Mouse (Mus musculus) olfactory bulb, adult 2 months (tissue): ENCODE measurements at regions not wholly inside any gene's neighbourhood (a gene's known extent, or its start where the extent isn't known, plus 50 kb on each side); places are given as distances from the start of the nearest gene placed in this dataset.
"Not testable (repeated sequence)": the region's sequence is repeated elsewhere in the genome, so short reads cannot be mapped to it uniquely, and the experiment has no call there.

Experiments used
- H3K27ac ChIP-seq: fragments of 200-500 bp; 2 replicates; pipeline ENCODE4 v1.5.1; 2012; ENCODE audit warnings: low read depth, low read length; ENCODE audit not compliant: insufficient read depth
- H3K4me1 ChIP-seq: fragments of 200-500 bp; 2 replicates; pipeline ENCODE4 v1.6.1; 2012; ENCODE audit warnings: low read length; ENCODE audit not compliant: control insufficient read depth, insufficient read depth
- H3K4me3 ChIP-seq: fragments of 200-500 bp; 2 replicates; pipeline ENCODE4 v1.5.1; 2012; ENCODE audit warnings: mild to moderate bottlenecking, low read depth, low read length, moderate library complexity; ENCODE audit not compliant: insufficient read depth
- CTCF ChIP-seq: fragments of 200-500 bp; IDR thresholded peaks from 2 replicates; pipeline ENCODE4 v1.5.1; 2012; ENCODE audit warnings: low read depth, mild to moderate bottlenecking, low read length, moderate library complexity; ENCODE audit not compliant: insufficient read depth
- POLR2A ChIP-seq: fragments of 200-500 bp; IDR thresholded peaks from 2 replicates; pipeline ENCODE4 v1.6.1; 2012; ENCODE audit warnings: mild to moderate bottlenecking, low read depth, low read length, moderate library complexity; ENCODE audit not compliant: insufficient read depth
- WGBS: fragments of 180-500 bp; shearing (Covaris S2); methylation state at CpG from one replicate; pipeline ENCODE4 v1.1.7; 2018; 5-methylcytosine and 5-hydroxymethylcytosine counted together

DNA sequence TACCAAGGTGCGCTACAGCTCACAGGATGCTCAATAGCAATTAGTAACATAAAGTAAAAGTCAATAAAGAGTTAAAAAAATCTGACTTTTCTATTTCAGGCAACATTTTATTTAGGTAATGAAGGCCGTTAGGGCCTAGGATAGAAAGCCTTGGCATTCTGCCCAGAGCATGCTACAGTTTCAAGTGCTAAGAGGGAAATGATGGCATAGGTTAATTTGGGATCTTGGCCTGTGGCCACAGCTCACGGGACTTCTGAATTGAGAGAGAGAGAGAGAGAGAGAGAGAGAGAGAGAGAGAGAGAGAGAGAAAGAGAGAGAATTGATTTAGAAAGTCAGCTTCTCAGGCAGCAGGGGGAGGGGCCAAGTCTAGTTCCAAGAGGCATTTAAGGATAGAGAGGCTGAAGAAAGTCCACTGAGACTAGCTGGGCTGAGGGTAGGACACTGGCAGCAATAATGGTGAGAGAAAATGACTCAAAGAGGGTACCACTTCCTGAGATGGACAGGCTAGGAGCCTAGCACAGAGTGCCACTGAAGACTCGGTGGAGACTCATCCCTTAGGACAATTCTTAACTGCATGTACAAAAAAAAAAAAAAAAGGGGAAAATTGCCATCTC lies 52.6 kb upstream of the Klf14 start:
- TF ChIP-seq POLR2A = no peak
- no peak for TF ChIP-seq CTCF
- Histone ChIP-seq H3K4me3 (no peak overlapping the region), H3K27ac (no peak overlapping the region), H3K4me1 (peaks cover 4% of the 10 kb centered on the region; the same call in 1 of the 2 replicates)
- 24% methylated on average over 4 of the region's 4 CpGs for WGBS

DNA sequence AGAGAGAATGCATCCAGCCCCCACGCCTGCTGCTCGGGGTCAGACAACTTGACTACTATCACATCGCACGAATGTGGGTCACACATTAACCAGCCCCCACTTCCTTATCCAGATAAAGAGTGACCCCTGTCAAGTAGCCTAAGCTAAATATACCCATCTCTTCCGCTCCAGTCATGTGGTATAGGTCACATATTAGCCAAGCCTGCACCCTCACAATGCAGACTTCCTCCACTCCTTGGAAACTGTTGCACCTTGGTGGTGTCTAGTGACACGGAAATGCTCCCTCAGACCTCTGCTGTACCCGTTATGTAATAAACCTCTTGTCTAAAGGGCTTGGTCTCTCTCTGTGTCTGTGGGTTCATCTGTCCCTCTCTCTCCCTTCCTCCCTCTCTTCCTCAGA lies 57.7 kb upstream of the Klf14 start:
- H3K27ac ChIP-seq = no peak overlapping the region
- no peak overlapping the region for H3K4me3 ChIP-seq
- H3K4me1 ChIP-seq = no peaks in the 10 kb centered on the region
- 80% methylated on average over 7 of the region's 7 CpGs for WGBS
- TF ChIP-seq CTCF (no peak), POLR2A (no peak)

DNA sequence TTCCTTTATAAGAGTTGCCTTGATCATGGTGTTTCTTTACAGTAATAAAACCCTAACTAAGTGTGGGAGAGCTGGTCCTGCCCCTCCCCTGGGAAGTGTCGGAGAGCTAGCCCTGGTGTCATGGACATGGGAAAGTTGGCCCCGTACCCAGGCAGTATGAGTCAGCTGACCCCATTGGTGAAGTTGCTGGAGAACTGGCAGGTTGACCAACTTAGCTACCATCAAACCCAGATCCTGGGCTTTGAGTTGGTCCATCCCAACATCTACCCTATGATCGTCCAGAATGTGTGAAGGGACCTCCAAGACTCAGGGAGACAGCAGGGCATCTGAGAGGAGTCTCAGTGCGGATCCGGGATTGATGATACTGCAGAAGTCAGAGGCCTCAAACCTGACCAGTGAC lies 62.9 kb upstream of the Klf14 start:
- H3K4me1 ChIP-seq = no peaks in the 10 kb centered on the region
- 95% methylated on average over 5 of the region's 5 CpGs for WGBS
- no peak overlapping the region for H3K27ac ChIP-seq
- no peak overlapping the region for H3K4me3 ChIP-seq
- TF ChIP-seq POLR2A = no peak
- no peak for TF ChIP-seq CTCF

DNA sequence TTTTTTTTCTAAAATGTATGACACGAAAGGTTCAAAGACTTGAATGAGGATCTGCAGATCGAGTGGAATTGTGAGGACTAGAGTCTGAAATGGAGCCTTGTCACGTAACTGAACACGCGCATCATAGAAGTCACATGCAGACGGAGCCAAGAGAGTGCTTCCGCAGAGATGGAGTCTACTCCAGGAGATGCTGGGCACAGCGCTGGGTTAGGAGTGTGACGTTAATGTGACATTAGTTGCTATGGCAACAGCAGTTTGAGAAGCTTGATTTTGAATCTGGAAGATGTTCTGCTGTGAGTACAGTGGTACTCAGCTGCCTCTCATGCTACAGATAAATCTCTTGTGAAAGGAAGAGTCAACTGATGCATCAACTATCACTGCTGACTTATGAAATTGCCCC lies 70.9 kb upstream of the Klf14 start:
- Histone ChIP-seq H3K4me3 (no peak overlapping the region), H3K27ac (no peak overlapping the region), H3K4me1 (no peaks in the 10 kb centered on the region; the same call in 1 of the 2 replicates)
- TF ChIP-seq CTCF = no peak
- no peak for TF ChIP-seq POLR2A
- 61% methylated on average over 9 of the region's 9 CpGs for WGBS

DNA sequence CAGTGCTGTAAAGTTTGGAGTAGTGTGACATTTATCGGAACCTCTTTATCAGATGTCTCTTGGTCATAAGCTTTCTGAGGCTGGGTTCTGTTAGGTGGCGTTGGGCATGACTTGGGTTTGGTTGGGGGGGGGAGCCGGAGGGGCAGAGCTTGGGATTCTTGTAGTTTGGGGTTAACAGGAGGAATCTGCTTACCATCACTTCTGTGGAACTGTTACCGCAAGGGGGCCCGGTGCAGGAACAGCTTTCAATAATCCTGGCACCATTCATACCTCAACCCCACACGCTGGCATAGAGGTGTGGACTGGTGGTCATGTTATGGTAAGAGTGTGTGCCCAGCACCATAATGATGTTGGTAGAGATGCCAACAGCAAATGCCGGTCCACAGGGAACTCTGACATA lies 72.1 kb upstream of the Klf14 start:
- H3K27ac ChIP-seq = no peak overlapping the region
- 89% methylated on average over 7 of the region's 7 CpGs for WGBS
- TF ChIP-seq POLR2A (no peak), CTCF (no peak)
- H3K4me3 ChIP-seq = no peak overlapping the region
- H3K4me1 ChIP-seq = no peaks in the 10 kb centered on the region; the same call in 1 of the 2 replicates

DNA sequence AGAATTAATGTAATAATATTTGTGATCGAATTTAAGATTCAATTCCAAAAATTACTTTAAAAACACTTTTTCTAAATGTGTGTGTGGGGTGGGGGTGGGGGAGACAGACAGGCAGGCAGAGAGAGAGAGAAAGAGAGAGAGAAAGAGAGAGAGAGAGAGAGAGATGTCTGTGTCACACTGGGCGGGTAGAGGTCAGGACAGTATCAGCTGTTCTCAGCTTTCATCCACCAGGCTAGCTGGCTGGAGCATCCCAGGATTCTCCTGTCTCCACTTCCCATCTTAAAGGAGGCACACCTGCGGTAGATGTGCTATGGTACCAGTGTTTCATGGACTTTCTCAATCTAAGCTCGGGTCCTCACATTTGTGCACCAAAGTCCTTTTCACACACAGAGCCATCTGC lies 73.3 kb upstream of the Klf14 start:
- H3K4me1 ChIP-seq = no peaks in the 10 kb centered on the region; the same call in 1 of the 2 replicates
- no peak overlapping the region for H3K27ac ChIP-seq
- 94% methylated on average over 4 of the region's 4 CpGs for WGBS
- no peak overlapping the region for H3K4me3 ChIP-seq
- TF ChIP-seq POLR2A (no peak), CTCF (no peak)

DNA sequence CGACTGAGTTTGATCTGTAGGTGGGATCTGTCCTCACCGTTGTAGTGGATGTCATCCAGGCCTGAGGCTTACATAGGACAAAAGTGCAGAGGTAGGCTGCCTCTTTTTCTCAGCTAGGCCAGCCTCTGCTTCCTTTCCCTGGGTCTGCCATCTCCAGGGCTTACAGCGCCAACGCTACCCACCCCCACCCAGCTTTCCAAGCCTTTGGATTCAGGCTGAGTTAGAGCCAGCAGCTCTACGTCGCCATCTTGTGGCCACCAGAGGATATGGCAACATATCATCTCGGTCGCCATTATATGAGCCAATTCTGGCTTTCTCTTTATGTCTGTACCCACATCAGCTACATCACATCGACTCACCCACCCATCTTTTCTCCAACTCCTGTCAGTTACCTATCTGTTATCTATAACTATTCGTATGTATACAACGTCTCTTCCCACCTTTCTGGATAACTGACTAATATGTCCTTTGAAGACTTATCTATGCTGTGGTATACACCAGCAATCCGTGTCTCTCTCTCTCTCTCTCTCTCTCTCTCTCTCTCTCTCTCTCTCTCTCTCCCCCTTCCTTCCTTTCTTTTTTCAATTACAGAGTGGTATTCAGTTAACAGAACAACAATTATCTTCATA lies 74.2 kb upstream of the Klf14 start:
- Histone ChIP-seq H3K4me3 (no peak overlapping the region), H3K27ac (no peak overlapping the region), H3K4me1 (peaks cover 5% of the 10 kb centered on the region)
- TF ChIP-seq CTCF = peak; percentile 70
- no peak for TF ChIP-seq POLR2A
- WGBS = 5% methylated on average over 12 of the region's 12 CpGs

DNA sequence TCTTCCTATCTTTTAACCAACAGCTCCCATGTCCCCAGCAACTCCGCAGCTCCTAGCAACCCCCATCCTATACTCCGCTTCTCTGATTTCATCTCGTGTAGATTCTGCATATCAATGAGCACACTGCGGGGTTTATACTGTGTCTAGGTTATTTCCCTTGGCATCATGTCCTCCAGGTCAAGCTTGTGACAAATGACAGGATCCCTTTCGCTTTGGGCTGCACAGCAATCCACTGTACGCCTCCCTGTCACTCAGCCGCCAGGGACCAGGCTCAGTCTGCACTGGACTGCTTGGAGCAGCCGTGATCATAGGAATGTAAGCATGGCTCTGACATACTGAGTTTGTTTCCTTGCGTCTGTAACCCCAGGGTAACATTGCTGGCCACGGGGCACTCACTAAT lies 75.9 kb upstream of the Klf14 start:
- no peak overlapping the region for H3K27ac ChIP-seq
- TF ChIP-seq CTCF (no peak), POLR2A (no peak)
- 73% methylated on average over 10 of the region's 10 CpGs for WGBS
- H3K4me1 ChIP-seq = peaks cover 5% of the 10 kb centered on the region
- H3K4me3 ChIP-seq = no peak overlapping the region

DNA sequence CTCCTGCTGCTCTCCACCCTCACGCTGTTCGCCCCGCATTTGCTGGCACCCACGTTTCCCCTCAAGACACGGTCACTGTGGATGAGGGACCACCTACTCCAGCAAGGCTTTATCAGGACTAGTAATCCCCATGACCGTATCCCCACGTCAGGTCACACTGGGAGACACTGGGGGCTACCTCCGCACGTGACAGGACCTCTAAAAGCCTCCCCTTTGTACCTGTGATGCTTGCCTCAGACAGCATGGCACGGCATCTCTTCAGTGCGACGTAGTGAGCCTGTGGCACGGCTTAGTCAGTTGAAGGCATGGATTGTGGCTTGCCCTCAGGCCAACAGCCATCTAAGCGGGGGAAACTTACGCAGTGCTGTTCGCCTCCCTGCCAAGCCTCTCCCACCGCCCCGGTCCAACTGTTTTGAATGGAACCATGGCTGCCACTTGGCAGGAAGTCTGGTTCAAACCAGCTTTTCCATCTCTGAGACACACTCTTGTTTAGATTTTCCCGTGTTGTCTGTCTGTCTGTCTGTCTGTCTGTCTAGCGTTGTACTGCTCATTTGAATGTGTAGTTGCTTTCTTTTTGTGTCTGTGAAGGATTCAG lies 79.0 kb upstream of the Klf14 start:
- peaks cover 5% of the 10 kb centered on the region for H3K4me1 ChIP-seq
- 40% methylated on average over 20 of the region's 20 CpGs for WGBS
- 0 out of 2 replicates have a peak overlapping the region, but pooled peaks have one; percentile 7 for H3K27ac ChIP-seq
- 0 out of 2 replicates have a peak overlapping the region, but pooled peaks have one; percentile 0 for H3K4me3 ChIP-seq
- TF ChIP-seq POLR2A (no peak), CTCF (no peak)

DNA sequence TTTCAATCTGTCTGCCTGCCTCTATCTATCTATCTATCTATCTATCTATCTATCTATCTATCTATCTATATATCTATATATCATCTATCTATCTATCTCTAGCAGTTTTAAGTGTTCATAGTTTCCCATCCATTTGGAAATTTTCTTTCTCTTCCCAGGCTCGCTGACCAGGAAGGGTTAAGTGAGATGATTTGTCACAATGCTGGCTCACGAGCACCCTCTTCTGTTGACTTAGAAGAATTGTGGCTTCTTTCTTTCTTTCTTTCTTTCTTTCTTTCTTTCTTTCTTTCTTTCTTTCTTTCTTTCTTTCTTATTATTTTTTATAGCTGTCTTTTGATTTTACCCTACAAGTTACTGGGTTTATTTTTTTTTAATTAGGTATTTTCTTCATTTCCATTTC lies 79.6 kb upstream of the Klf14 start:
- 0% methylated on average over 2 of the region's 2 CpGs for whole genome bisulfite sequencing
- not testable (repeated sequence) for H3K27ac ChIP-seq, H3K4me1 ChIP-seq, H3K4me3 ChIP-seq
